Mouse (Mus musculus) liver, postnatal 0 days (tissue): ENCODE measurements around the gene Daglb.

ENCODE experiments used
- CTCF ChIP-seq: sonication (generic); IDR thresholded peaks from 2 replicates; pipeline ENCODE4 v1.5.1; 2016; ENCODE audit warnings: antibody characterized with exemption, low read depth
- EP300 ChIP-seq: IDR thresholded peaks from 2 replicates; pipeline ENCODE4 v1.6.1; 2016; ENCODE audit warnings: antibody characterized with exemption, low read depth, mild to moderate bottlenecking

DNA sequence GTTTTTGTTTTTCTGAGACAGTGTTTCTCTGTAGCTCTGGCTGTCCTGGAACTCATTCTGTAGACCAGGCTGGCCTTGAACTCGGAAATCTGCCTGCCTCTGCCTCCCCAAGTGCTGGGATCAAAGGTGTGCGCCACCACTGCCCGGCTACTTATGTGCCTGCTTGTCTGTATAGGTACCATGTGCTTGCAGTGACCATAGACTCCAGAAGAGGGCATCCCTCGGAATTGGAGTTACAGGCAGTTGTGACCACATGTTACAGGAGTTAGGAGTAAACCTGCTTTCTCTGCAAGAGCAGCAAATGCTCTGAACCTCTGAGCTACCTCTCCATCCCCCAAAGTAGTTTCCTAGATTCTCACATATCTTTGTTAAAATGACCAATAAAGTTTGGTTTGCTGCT is 27.4 kb downstream of the Daglb start:
- TF ChIP-seq EP300 (no peak), CTCF (peak; percentile 43)
